Mouse (Mus musculus) E14TG2a.4 (cell line): Measurements from ENCODE around the gene Pknox1.

Experiments used
- CTCF ChIP-seq: conservative IDR thresholded peaks from 2 replicates; pipeline ENCODE4 v1.5.1; 2014; ENCODE audit warnings: low read length
- NANOG ChIP-seq: IDR thresholded peaks from 2 replicates; pipeline ENCODE4 v1.6.1; 2014; ENCODE audit warnings: borderline replicate concordance, low read length, mixed read lengths

DNA sequence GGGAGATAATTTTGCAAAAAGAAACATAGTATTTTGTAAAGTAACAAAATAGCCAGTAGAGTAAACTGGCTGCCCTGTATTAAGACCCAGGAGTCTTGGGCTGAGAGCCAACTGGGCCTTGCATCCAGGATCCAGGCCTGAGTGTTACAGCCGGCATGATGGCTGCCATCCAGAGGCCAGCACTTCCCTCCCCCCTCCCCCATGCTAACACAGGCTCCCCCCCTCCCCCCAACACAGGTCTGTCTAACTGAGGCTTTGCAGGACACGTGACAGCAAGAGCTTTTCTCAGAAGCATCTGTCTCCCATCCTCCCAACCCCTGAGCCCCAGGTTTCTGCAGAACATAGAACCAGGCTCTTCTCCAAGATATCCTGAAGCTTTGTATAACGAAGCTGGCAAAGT lies 43.6 kb upstream of the Pknox1 start:
- TF ChIP-seq CTCF (no peak), NANOG (no peak)
